Mouse (Mus musculus): ENCODE measurements around the gene Nup35. TPM values are rescaled to one million over a fixed set of nuclear protein-coding genes. Genes with fewer than 3 reads are reported as not detected.

The Nup35 gene
- total and polyA plus RNA-seq, 2 experiments: 4.8 to 9.5 TPM

- H3K36me3 ChIP-seq (ENCODE audit: control insufficient read depth, insufficient read depth, low read length): no peaks in the 10 kb centered on the region
- no peak overlapping the region for H3K27ac ChIP-seq (replicated peaks; ENCODE audit: insufficient read depth, low read depth, low read length)
- H3K79me2 ChIP-seq (ENCODE audit: control insufficient read depth, insufficient read depth, low read length): no peaks in the 10 kb centered on the region
- H3K4me1 ChIP-seq (ENCODE audit: control insufficient read depth, insufficient read depth, low read length): no peaks in the 10 kb centered on the region
- H3K27me3 ChIP-seq (ENCODE audit: control insufficient read depth, insufficient read depth, low read length): no peaks in the 10 kb centered on the region
- no peak for DNase-seq (ENCODE audit: extremely low read depth, low read depth, low spot score)
- H3K4me3 ChIP-seq (ENCODE audit: insufficient read depth, low read depth, low read length): no peak overlapping the region
- WGBS: 89% methylated on average over 1 of the region's 1 CpGs
- H3K9ac ChIP-seq (ENCODE audit: low read depth, low read length): no peak overlapping the region
- TF ChIP-seq POLR2A (IDR thresholded peaks at IDR 0.05; ENCODE audit: extremely low read depth, insufficient read depth, low read length) (no peak), CTCF (IDR thresholded peaks at IDR 0.05; ENCODE audit: low read depth, low read length) (no peak)
Observed at GRCm38 (mm10) chr2:80707429-80707828, 90.4 kb downstream of the Nup35 start.

Other genes starting within 250 kb of the Nup35 start
- gene Frzb, start 169.6 kb upstream of the Nup35 start, total RNA-seq (2014; rRNA removed): 0.74 and 1.6 TPM in 2 replicates
- 0.75 and 1.0 TPM in 2 replicates for gene Frzb, start 169.6 kb upstream of the Nup35 start, polyA plus RNA-seq (2012; rRNA removed)
- 88.8 and 95.3 TPM in 2 replicates for gene Nckap1, start 35.9 kb upstream of the Nup35 start, total RNA-seq (2014; rRNA removed)
- gene Nckap1, start 35.9 kb upstream of the Nup35 start, polyA plus RNA-seq (2012; rRNA removed): 20.5 and 22.1 TPM in 2 replicates
- 10.3 and 12.6 TPM in 2 replicates for gene Dusp19, start 191 bp upstream of the Nup35 start, total RNA-seq (2014; rRNA removed)
- gene Dusp19, start 191 bp upstream of the Nup35 start, polyA plus RNA-seq (2012; rRNA removed): 3.4 and 3.5 TPM in 2 replicates